Mouse (Mus musculus) stomach, embryonic 15.5 days (tissue): Measurements from ENCODE around the gene 9930022D16Rik. TPM values are rescaled to one million over a fixed set of nuclear protein-coding genes. Genes with fewer than 3 reads are reported as not detected.
A peak's percentile ranks its signal among the peaks of the same experiment; 100 is the strongest.

ENCODE experiments used
- ATAC-seq: fragments of 200-750 bp; cut with Nextera tagmentation; 2 replicates; pipeline ENCODE4 v1.8.0; 2017; ENCODE audit warnings: low read depth, moderate number of reproducible peaks, moderate TSS enrichment; ENCODE audit not compliant: insufficient read depth, low FRiP score
- H3K27ac ChIP-seq: fragments of 300-500 bp; sonication (generic); 2 replicates; pipeline ENCODE4 v1.5.1; 2015; ENCODE audit warnings: mild to moderate bottlenecking, inconsistent platforms
- H3K27me3 ChIP-seq: fragments of 300-500 bp; sonication (generic); replicated peaks from 2 replicates; pipeline ENCODE4 v1.6.1; 2015; ENCODE audit warnings: inconsistent platforms
- H3K36me3 ChIP-seq: fragments of 300-500 bp; sonication (generic); 2 replicates; pipeline ENCODE4 v1.6.1; 2015; ENCODE audit warnings: inconsistent platforms
- H3K4me1 ChIP-seq: fragments of 300-500 bp; sonication (generic); 2 replicates; pipeline ENCODE4 v1.6.1; 2015; ENCODE audit warnings: inconsistent platforms
- H3K4me2 ChIP-seq: fragments of 300-500 bp; sonication (generic); 2 replicates; pipeline ENCODE4 v1.6.1; 2015; ENCODE audit warnings: mild to moderate bottlenecking, inconsistent platforms
- H3K4me3 ChIP-seq: fragments of 300-500 bp; sonication (generic); replicated peaks from 2 replicates; pipeline ENCODE4 v1.5.1; 2015; ENCODE audit warnings: inconsistent platforms
- H3K9ac ChIP-seq: fragments of 300-500 bp; sonication (generic); 2 replicates; pipeline ENCODE4 v1.6.1; 2015; ENCODE audit warnings: inconsistent platforms
- H3K9me3 ChIP-seq: fragments of 300-500 bp; sonication (generic); 2 replicates; pipeline ENCODE4 v1.6.1; 2016; ENCODE audit warnings: inconsistent platforms
- WGBS: fragments of 180-500 bp; shearing (Covaris S2); methylation state at CpG from one replicate; pipeline ENCODE4 v1.1.7; 2015; 5-methylcytosine and 5-hydroxymethylcytosine counted together
- polyA plus RNA-seq: library from polyadenylated mRNA; unstranded; fragments of >200 nt; fragmentation: Nextera tagmentation; extraction: Ambion mirVana; gene quantifications from 2 replicates; pipeline ENCODE4 v1.2.1, GENCODE M21; 2015

The 9930022D16Rik gene
- polyA plus RNA-seq, 1 experiment from 2014 or later = not detected

DNA sequence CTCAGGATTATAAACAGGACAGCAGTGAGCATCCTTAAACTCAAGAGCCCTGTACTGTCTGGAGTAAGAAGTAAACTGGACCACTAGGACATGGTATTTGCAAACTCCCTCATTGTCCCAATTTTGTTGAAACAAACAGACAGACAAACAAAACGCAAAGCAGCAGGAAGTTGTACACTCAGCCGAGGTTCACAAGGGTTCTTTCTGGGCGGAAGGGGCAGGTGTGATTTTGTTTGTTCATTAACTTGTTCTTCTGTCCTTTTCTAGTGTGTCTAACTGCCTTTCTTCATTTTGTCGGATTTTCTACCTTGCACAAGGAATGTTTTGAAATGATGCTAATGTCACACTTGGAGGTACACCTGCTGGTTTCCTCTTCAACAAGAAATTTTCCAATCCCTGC lies 5.7 kb downstream of the 9930022D16Rik start:
- no peak overlapping the region for H3K27ac ChIP-seq
- H3K4me2 ChIP-seq = no peak overlapping the region
- 52% methylated on average over 4 of the region's 4 CpGs for WGBS

DNA sequence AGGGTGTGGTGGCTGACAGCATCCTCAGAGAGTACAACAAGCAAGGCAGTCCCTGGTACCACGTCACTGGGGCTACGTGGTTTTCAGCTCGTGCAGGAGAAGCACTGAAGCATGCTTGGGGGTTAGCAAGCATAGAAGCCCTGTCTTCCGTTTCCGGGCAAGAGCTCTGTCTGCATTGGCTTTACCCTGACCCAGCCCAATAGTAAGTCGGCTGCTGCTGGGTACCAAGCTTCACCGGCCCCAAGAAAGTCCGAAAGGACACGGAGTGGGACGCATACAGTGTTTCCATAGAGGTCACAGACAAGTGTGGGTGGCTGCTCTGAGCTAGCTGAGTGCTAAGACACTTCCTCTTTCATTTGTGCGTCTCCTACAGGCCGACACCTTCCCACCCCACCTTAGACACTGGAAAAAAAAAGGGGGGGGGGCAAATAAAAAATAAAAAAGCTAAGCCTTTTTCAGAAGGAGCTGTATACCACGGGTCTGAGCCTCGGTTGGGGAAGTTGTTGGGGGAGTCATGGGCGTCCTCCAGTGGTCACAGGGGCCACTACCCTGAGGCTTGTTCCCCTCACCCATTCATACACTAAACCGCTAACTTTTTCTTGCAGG lies 6.3 kb downstream of the 9930022D16Rik start:
- Histone ChIP-seq H3K9ac (no peak overlapping the region), H3K9me3 (no peaks in the 10 kb centered on the region), H3K27ac (no peak overlapping the region), H3K36me3 (no peaks in the 10 kb centered on the region), H3K27me3 (no peaks in the 10 kb centered on the region), H3K4me1 (no peaks in the 10 kb centered on the region), H3K4me2 (no peak overlapping the region), H3K4me3 (no peak overlapping the region)
- ATAC-seq = no peak
- 42% methylated on average over 16 of the region's 16 CpGs for WGBS

More for the DNA sequence above, 5.7 kb downstream of the 9930022D16Rik start:
- Histone ChIP-seq H3K4me1 (no peaks in the 10 kb centered on the region), H3K9ac (no peak overlapping the region), H3K27me3 (no peaks in the 10 kb centered on the region), H3K4me3 (no peak overlapping the region), H3K9me3 (no peaks in the 10 kb centered on the region), H3K36me3 (no peaks in the 10 kb centered on the region)
- ATAC-seq = no peak

DNA sequence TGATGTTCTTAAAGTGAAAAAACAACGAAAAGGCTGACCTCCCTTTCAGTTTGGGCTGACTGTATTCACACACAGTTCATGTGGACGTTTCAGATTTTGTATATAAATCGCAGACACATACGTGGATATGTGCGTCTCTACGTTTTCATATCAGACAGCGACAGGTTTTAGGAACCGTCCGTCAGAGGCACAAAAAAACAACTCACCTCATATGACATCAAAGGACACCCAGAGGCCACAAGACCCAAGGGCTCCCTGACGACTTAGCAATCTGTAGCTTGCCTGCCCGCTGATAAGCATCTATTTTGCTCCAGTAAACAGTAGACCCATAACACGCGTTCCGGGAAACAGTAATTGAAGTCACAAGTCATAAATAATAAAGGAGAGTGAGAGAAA lies 6.8 kb downstream of the 9930022D16Rik start:
- H3K9me3 ChIP-seq = no peaks in the 10 kb centered on the region
- 78% methylated on average over 14 of the region's 14 CpGs for WGBS
- no peaks in the 10 kb centered on the region for H3K27me3 ChIP-seq
- no peaks in the 10 kb centered on the region for H3K36me3 ChIP-seq
- H3K4me1 ChIP-seq = peaks cover 3% of the 10 kb centered on the region; the same call in 1 of the 2 replicates
- H3K4me3 ChIP-seq = no peak overlapping the region
- H3K4me2 ChIP-seq = no peak overlapping the region
- no peak overlapping the region for H3K27ac ChIP-seq
- no peak for ATAC-seq
- H3K9ac ChIP-seq = no peak overlapping the region

DNA sequence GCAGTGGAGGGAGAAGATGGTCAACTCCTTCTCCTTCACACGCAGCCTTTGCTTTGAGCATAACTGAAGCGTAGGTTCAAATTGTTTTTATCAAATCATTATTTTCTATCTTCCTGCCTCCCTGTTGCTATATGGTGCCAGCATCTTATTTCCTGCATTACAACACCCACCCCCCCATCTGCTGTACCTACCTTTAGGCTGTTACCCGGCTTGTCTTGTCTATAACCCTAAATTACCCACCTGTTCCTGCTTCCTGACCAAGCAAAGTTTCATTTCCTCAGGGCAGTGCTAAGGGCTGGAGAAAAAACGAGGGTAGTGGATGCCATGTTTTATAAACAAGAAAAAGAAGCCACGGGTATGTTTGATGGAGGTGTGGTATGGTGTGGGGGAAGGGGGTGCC lies 7.5 kb downstream of the 9930022D16Rik start:
- no peak overlapping the region for H3K27ac ChIP-seq
- WGBS = 72% methylated on average over 5 of the region's 5 CpGs
- H3K4me2 ChIP-seq = no peak overlapping the region
- no peak overlapping the region for H3K9ac ChIP-seq
- peaks cover 3% of the 10 kb centered on the region; the same call in 1 of the 2 replicates for H3K4me1 ChIP-seq
- H3K4me3 ChIP-seq = no peak overlapping the region
- H3K9me3 ChIP-seq = no peaks in the 10 kb centered on the region
- no peak for ATAC-seq
- H3K27me3 ChIP-seq = no peaks in the 10 kb centered on the region
- H3K36me3 ChIP-seq = no peaks in the 10 kb centered on the region

DNA sequence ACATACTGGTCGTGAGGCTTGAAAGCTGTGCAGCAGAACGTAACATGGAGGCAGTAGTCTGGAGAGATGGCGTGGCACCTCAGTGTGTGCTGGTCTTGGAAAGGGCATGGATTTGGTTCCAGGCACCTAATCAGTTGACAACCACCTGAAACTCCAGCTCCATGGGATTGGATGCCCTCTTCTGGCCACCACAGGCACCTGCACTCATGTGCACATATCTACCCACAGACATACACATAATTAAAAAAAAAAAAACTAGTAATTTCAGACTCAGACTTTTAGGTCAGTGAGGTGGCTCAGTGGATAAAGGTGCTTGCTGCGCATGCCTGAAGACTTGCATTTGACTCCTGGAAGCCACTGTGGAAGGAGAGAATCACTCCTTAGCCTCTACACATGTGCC lies 8.5 kb downstream of the 9930022D16Rik start:
- 98% methylated on average over 4 of the region's 4 CpGs for WGBS

DNA sequence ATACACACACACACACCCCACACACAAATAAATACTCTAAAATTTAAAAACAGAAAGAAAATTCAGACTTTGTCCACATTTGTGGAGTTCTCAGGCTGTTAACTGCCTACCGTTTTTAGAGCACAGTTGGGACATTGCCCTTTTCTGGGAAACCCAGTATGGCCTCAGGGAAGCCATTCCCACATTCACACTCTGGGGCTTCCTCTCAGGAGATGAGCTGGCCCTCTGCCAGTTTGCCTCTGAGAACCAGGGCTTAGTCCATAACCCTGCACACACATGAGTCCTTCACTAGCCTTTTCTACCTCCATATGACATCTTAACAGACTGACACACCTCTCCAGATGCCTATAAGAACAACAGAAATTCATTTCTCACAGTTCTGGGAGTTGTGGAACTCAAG lies 9.6 kb downstream of the 9930022D16Rik start:
- no peaks in the 10 kb centered on the region for H3K36me3 ChIP-seq
- H3K27me3 ChIP-seq = no peaks in the 10 kb centered on the region
- H3K4me2 ChIP-seq = no peak overlapping the region
- H3K9ac ChIP-seq = no peak overlapping the region
- H3K4me1 ChIP-seq = peaks cover 9% of the 10 kb centered on the region
- no peak for ATAC-seq
- no peak overlapping the region for H3K27ac ChIP-seq
- 55% methylated on average over 1 of the region's 1 CpGs for WGBS
- no peak overlapping the region for H3K4me3 ChIP-seq
- no peaks in the 10 kb centered on the region for H3K9me3 ChIP-seq

More for the DNA sequence above, 8.5 kb downstream of the 9930022D16Rik start:
- Histone ChIP-seq H3K36me3 (no peaks in the 10 kb centered on the region), H3K27ac (no peak overlapping the region), H3K4me3 (no peak overlapping the region), H3K9ac (no peak overlapping the region), H3K4me2 (no peak overlapping the region), H3K9me3 (no peaks in the 10 kb centered on the region), H3K4me1 (peaks cover 9% of the 10 kb centered on the region), H3K27me3 (no peaks in the 10 kb centered on the region)
- no peak for ATAC-seq

DNA sequence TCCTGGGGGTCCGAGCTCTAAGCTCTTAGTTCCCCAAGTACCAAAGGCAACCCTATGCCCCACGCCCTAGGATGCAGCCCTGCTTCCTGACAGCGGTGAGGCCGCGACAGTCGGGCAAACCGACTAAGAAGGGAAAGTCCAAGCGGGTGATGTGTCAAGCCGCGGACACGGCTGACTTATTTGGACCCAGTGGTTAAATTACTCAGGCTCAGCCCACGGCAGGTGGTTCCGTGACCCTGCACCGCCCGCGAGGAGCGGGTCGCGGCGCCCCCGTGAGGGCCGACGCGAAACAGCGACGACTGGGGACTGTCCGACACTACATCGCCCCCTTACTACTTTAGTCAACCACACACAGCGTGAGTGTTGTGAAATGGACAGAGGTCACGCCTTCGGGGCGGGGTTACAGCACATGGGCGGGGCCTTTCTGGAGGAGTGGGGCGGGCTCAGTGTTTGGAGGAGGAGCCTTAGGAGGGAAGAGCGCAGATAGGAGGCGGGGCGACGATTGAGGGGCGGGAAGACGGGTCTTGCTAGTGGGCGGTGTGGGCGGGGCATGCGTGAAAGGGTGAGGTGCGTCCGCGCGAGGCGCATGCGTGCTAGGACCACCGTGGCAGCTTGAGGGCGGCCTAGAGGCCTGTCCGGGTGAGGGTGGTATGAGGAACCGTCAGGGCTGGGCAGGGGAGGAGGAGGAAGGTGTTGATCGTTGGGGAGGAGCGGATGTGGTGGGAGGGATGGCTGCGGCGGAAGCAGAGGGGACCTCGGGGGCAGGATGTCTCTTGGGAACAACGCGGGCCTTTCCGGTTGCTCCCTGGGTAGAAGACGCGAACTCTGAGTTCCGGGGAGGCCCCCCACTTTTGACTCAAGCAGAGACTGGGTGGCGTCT lies 11.9 kb downstream of the 9930022D16Rik start, which contains the start of gene Amz2:
TSS of gene Amz2 (plus strand) at position 555 of the 880 bp plus-strand sequence.
- Histone ChIP-seq H3K9ac (peak within 1 kb of the TSS; percentile 68), H3K9me3 (no peaks in the 10 kb centered on the region), H3K27me3 (no peaks in the 10 kb centered on the region), H3K27ac (peak within 1 kb of the TSS; percentile 93), H3K4me2 (peak within 1 kb of the TSS; percentile 88), H3K4me3 (peak within 1 kb of the TSS; percentile 69), H3K36me3 (peaks cover 9% of the 10 kb centered on the region), H3K4me1 (peaks cover 9% of the 10 kb centered on the region)
- ATAC-seq = peak; percentile 97
- under 1% methylated on average over 65 of the region's 65 CpGs for WGBS

DNA sequence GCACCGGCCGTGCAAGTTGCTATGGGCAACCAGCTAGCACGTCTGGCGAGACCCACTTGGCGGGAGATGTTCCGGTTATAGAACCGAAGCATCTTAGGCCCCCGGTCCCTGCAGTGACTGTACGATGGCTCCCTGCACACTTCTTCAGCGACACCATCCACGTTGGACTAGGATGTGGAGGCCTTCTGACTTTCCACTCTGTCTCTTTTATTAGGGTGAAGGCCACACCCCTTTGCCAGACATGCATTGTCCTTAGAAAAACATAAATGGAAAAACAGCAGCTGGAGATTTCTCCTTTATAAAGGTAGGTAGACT lies 12.5 kb downstream of the 9930022D16Rik start:
- Histone ChIP-seq H3K27ac (peak overlapping the region; percentile 93), H3K4me2 (peak overlapping the region; percentile 71), H3K9me3 (no peaks in the 10 kb centered on the region), H3K36me3 (peaks cover 9% of the 10 kb centered on the region), H3K4me3 (peak overlapping the region; percentile 69), H3K4me1 (peaks cover 9% of the 10 kb centered on the region), H3K9ac (peak overlapping the region; percentile 68), H3K27me3 (no peaks in the 10 kb centered on the region)
- under 1% methylated on average over 11 of the region's 11 CpGs for WGBS
- no peak for ATAC-seq

DNA sequence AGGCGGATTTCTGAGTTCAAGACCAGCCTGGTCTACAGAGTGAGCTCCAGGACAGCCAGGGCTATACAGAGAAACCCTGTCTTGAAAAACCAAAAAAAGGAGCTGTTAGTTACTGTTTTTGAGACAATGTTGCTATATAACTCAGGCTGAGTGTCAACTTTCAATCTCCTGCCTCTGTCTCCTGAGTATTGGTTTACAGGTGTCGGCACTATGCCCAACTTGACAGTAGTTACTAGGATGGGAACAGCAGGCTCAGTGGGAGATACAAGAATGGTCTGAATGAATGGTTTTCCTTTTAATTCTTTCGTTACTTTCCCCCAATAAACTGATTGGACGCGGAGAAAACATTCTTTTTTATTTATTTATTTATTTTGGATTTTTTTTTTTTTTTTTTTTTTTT lies 13.6 kb downstream of the 9930022D16Rik start:
- no peak overlapping the region for H3K9ac ChIP-seq
- ATAC-seq = no peak
- H3K4me3 ChIP-seq = no peak overlapping the region
- peaks cover 12% of the 10 kb centered on the region for H3K36me3 ChIP-seq
- no peaks in the 10 kb centered on the region for H3K9me3 ChIP-seq
- no peak overlapping the region for H3K27ac ChIP-seq
- H3K4me1 ChIP-seq = peaks cover 9% of the 10 kb centered on the region
- H3K27me3 ChIP-seq = no peaks in the 10 kb centered on the region
- H3K4me2 ChIP-seq = no peak overlapping the region
- 96% methylated on average over 5 of the region's 5 CpGs for WGBS

DNA sequence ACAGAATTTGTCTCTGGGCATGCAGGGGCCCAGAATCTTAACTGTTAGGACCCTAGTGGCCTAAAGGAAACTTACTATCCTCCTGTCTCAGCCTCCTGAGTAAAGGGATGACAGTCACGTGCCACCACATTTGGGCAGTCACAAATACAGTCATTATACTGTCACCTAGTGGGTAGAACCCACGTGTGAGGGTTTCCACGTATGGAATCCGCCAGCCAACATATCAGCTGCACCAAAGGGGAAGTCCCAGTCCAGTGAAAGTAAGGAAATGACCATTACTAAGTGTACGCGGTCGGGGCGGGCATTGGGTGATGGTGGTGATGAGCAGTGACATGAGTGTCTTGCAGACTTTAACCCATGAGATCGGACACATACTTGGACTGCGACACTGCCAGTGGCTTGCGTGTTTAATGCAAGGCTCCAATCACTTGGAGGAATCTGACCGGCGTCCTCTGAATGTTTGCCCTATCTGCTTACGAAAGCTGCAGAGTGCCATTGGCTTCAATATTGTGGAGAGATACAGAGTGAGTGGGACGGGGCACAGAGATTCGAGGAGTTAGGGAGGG lies 20.6 kb downstream of the 9930022D16Rik start:
- Histone ChIP-seq H3K36me3 (peaks cover 33% of the 10 kb centered on the region), H3K9me3 (no peaks in the 10 kb centered on the region), H3K27ac (no peak overlapping the region), H3K4me2 (no peak overlapping the region), H3K9ac (no peak overlapping the region), H3K4me1 (no peaks in the 10 kb centered on the region), H3K27me3 (no peaks in the 10 kb centered on the region), H3K4me3 (no peak overlapping the region)
- WGBS = 91% methylated on average over 16 of the region's 16 CpGs
- ATAC-seq = no peak

DNA sequence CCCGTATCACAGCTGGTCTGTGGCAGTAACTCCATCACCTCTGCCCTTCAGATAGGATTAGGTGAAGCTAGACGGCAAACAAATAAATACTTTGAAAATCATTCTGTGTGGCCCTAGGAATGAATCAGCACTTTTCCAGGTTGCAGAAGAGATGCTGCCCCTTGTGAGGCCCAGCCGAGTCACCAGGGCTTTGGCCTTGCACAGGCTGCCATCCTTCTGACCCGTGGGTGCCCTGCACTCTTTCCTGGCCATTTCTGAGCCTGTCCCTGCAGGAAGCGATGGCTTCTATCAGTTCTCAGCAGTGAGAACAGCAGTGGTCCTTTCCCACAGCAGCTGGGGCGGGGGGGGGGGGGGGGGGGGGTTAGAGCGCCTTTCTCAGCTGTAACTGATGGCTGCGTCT lies 23.2 kb downstream of the 9930022D16Rik start:
- Histone ChIP-seq H3K9ac (no peak overlapping the region), H3K4me1 (no peaks in the 10 kb centered on the region), H3K27ac (no peak overlapping the region), H3K27me3 (no peaks in the 10 kb centered on the region), H3K36me3 (peaks cover 25% of the 10 kb centered on the region), H3K9me3 (no peaks in the 10 kb centered on the region), H3K4me2 (no peak overlapping the region), H3K4me3 (no peak overlapping the region)
- 59% methylated on average over 8 of the region's 8 CpGs for WGBS
- no peak for ATAC-seq

DNA sequence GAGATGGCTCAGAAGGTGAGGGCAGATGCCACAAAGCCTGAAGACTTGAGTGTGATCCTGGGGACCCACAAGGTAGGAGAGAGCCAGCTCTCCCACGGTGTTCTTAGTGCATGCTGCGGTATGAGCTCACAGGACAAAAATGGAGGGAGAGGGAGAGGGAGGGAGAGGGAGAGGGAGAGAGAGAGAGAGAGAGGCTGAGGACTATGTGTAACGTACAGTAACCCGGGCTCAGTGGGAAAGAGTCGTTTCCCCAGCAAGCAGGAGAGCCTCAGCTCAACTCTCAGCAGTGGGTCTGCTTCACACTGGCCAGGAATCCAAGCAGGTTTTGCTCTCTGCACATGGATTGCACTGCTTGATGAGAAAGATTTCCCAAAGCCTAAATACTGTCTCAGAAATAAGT lies 25.5 kb downstream of the 9930022D16Rik start:
- WGBS = 16% methylated on average over 5 of the region's 5 CpGs
- no peak for ATAC-seq
- no peaks in the 10 kb centered on the region for H3K9me3 ChIP-seq
- peak overlapping the region; percentile 42; the same call in 1 of the 2 replicates for H3K27ac ChIP-seq
- H3K27me3 ChIP-seq = no peaks in the 10 kb centered on the region
- H3K9ac ChIP-seq = no peak overlapping the region
- no peaks in the 10 kb centered on the region for H3K4me1 ChIP-seq
- H3K4me3 ChIP-seq = peak overlapping the region; percentile 58
- H3K36me3 ChIP-seq = peaks cover 16% of the 10 kb centered on the region
- peak overlapping the region; percentile 86 for H3K4me2 ChIP-seq
